Mouse (Mus musculus): ENCODE measurements at regions not wholly inside any gene's neighbourhood (a gene's known extent, or its start where the extent isn't known, plus 50 kb on each side); places are given as distances from the start of the nearest gene placed in this dataset.

GRCm38 (mm10) chr5:133569096-133569495 lies 530.4 kb upstream of the Castor2 start:
- Histone ChIP-seq H3K4me3 (no peak overlapping the region), H3K9me3 (no peaks in the 10 kb centered on the region), H3K27ac (replicated peaks) (no peak overlapping the region), H3K36me3 (no peaks in the 10 kb centered on the region), H3K4me2 (no peak overlapping the region), H3K4me1 (replicated peaks) (peaks cover 11% of the 10 kb centered on the region; the same call in 1 of the 2 replicates), H3K27me3 (no peaks in the 10 kb centered on the region), H3K9ac (no peak overlapping the region)
- no peak for ATAC-seq (ENCODE audit: low FRiP score, low read depth)
- WGBS: 87% methylated on average over 2 of the region's 2 CpGs

GRCm38 (mm10) chr5:133566506-133566905 lies 533.0 kb upstream of the Castor2 start:
- Histone ChIP-seq H3K27me3 (no peaks in the 10 kb centered on the region), H3K4me3 (no peak overlapping the region)

GRCm38 (mm10) chr5:133550657-133551056 lies 548.9 kb upstream of the Castor2 start:
- H3K9ac ChIP-seq: no peak overlapping the region
- no peak for ATAC-seq (ENCODE audit: low FRiP score, low read depth)
- H3K27me3 ChIP-seq: no peaks in the 10 kb centered on the region
- no peaks in the 10 kb centered on the region for H3K36me3 ChIP-seq
- 86% methylated on average over 7 of the region's 7 CpGs for WGBS
- H3K27ac ChIP-seq (replicated peaks): no peak overlapping the region
- H3K4me2 ChIP-seq: no peak overlapping the region
- H3K9me3 ChIP-seq: no peaks in the 10 kb centered on the region
- H3K4me1 ChIP-seq (replicated peaks): no peaks in the 10 kb centered on the region
- no peak overlapping the region for H3K4me3 ChIP-seq

More at GRCm38 (mm10) chr5:133566506-133566905, 533.0 kb upstream of the Castor2 start:
- Histone ChIP-seq H3K9ac (no peak overlapping the region), H3K4me1 (replicated peaks) (peaks cover 11% of the 10 kb centered on the region; the same call in 1 of the 2 replicates), H3K36me3 (no peaks in the 10 kb centered on the region), H3K4me2 (no peak overlapping the region), H3K9me3 (no peaks in the 10 kb centered on the region), H3K27ac (replicated peaks) (no peak overlapping the region)
- WGBS: 83% methylated on average over 4 of the region's 4 CpGs
- ATAC-seq (ENCODE audit: low FRiP score, low read depth): no peak

- Histone ChIP-seq H3K4me3 (no peak overlapping the region), H3K36me3 (no peaks in the 10 kb centered on the region), H3K9ac (no peak overlapping the region), H3K4me1 (replicated peaks) (no peaks in the 10 kb centered on the region), H3K4me2 (no peak overlapping the region), H3K9me3 (no peaks in the 10 kb centered on the region), H3K27me3 (no peaks in the 10 kb centered on the region), H3K27ac (replicated peaks) (no peak overlapping the region)
- ATAC-seq (ENCODE audit: low FRiP score, low read depth): no peak
Measured at GRCm38 (mm10) chr5:133542217-133542616, 557.3 kb upstream of the Castor2 start.

- ATAC-seq (ENCODE audit: low FRiP score, low read depth): no peak
- H3K27ac ChIP-seq (replicated peaks): no peak overlapping the region
- no peaks in the 10 kb centered on the region for H3K36me3 ChIP-seq
Measured at GRCm38 (mm10) chr5:133532678-133533077, 566.8 kb upstream of the Castor2 start.

GRCm38 (mm10) chr5:133505661-133506060 lies 593.9 kb upstream of the Castor2 start:
- WGBS: 57% methylated on average over 2 of the region's 2 CpGs
- Histone ChIP-seq H3K27me3 (no peaks in the 10 kb centered on the region), H3K4me3 (no peak overlapping the region), H3K4me2 (no peak overlapping the region), H3K36me3 (no peaks in the 10 kb centered on the region), H3K4me1 (replicated peaks) (no peaks in the 10 kb centered on the region), H3K27ac (replicated peaks) (no peak overlapping the region), H3K9me3 (no peaks in the 10 kb centered on the region), H3K9ac (no peak overlapping the region)
- no peak for ATAC-seq (ENCODE audit: low FRiP score, low read depth)

More at GRCm38 (mm10) chr5:133532678-133533077, 566.8 kb upstream of the Castor2 start:
- Histone ChIP-seq H3K4me3 (no peak overlapping the region), H3K27me3 (no peaks in the 10 kb centered on the region), H3K9me3 (no peaks in the 10 kb centered on the region), H3K9ac (no peak overlapping the region), H3K4me1 (replicated peaks) (no peaks in the 10 kb centered on the region), H3K4me2 (no peak overlapping the region)

- Histone ChIP-seq H3K9me3 (no peaks in the 10 kb centered on the region), H3K4me2 (no peak overlapping the region), H3K9ac (no peak overlapping the region), H3K27me3 (no peaks in the 10 kb centered on the region), H3K36me3 (no peaks in the 10 kb centered on the region), H3K4me1 (replicated peaks) (peaks cover 7% of the 10 kb centered on the region), H3K4me3 (no peak overlapping the region), H3K27ac (replicated peaks) (no peak overlapping the region)
- ATAC-seq (ENCODE audit: low FRiP score, low read depth): no peak
- WGBS: 32% methylated on average over 5 of the region's 5 CpGs
Measured at GRCm38 (mm10) chr5:133487806-133488290, 611.7 kb upstream of the Castor2 start.

- Histone ChIP-seq H3K9ac (no peak overlapping the region), H3K27me3 (no peaks in the 10 kb centered on the region), H3K4me2 (no peak overlapping the region), H3K4me1 (replicated peaks) (peaks cover 4% of the 10 kb centered on the region; the same call in 1 of the 2 replicates), H3K27ac (replicated peaks) (no peak overlapping the region), H3K4me3 (no peak overlapping the region), H3K9me3 (no peaks in the 10 kb centered on the region), H3K36me3 (no peaks in the 10 kb centered on the region)
- 40% methylated on average over 14 of the region's 14 CpGs for WGBS
- ATAC-seq (ENCODE audit: low FRiP score, low read depth): no peak
Measured at GRCm38 (mm10) chr5:133482291-133483086, 617.0 kb upstream of the Castor2 start.

- no peak overlapping the region for H3K27ac ChIP-seq (replicated peaks)
- H3K4me1 ChIP-seq (replicated peaks): peaks cover 3% of the 10 kb centered on the region; the same call in 1 of the 2 replicates
- no peak overlapping the region for H3K9ac ChIP-seq
- no peak overlapping the region for H3K4me3 ChIP-seq
- ATAC-seq (ENCODE audit: low FRiP score, low read depth): no peak
- 73% methylated on average over 6 of the region's 6 CpGs for WGBS
- no peaks in the 10 kb centered on the region for H3K27me3 ChIP-seq
- H3K4me2 ChIP-seq: no peak overlapping the region
- no peaks in the 10 kb centered on the region for H3K36me3 ChIP-seq
- H3K9me3 ChIP-seq: no peaks in the 10 kb centered on the region
Measured at GRCm38 (mm10) chr5:133479205-133479604, 620.3 kb upstream of the Castor2 start.

GRCm38 (mm10) chr5:133453349-133454049 lies 646.0 kb upstream of the Castor2 start:
- 0 out of 2 replicates have a peak overlapping the region, but pooled peaks have one; percentile 3 for H3K4me2 ChIP-seq
- H3K36me3 ChIP-seq: no peaks in the 10 kb centered on the region
- H3K4me3 ChIP-seq: no peak overlapping the region
- 42% methylated on average over 7 of the region's 7 CpGs for WGBS
- peaks cover 12% of the 10 kb centered on the region; the same call in 1 of the 2 replicates for H3K4me1 ChIP-seq (replicated peaks)
- no peaks in the 10 kb centered on the region for H3K9me3 ChIP-seq
- ATAC-seq (ENCODE audit: low FRiP score, low read depth): peak; percentile 88
- H3K27me3 ChIP-seq: no peaks in the 10 kb centered on the region
- H3K27ac ChIP-seq (replicated peaks): peak overlapping the region; percentile 42
- no peak overlapping the region for H3K9ac ChIP-seq

GRCm38 (mm10) chr5:133449926-133450325 lies 649.6 kb upstream of the Castor2 start:
- Histone ChIP-seq H3K27ac (replicated peaks) (no peak overlapping the region), H3K4me1 (replicated peaks) (peaks cover 12% of the 10 kb centered on the region; the same call in 1 of the 2 replicates), H3K4me3 (no peak overlapping the region), H3K9me3 (no peaks in the 10 kb centered on the region), H3K36me3 (no peaks in the 10 kb centered on the region), H3K4me2 (no peak overlapping the region), H3K9ac (no peak overlapping the region), H3K27me3 (no peaks in the 10 kb centered on the region)
- WGBS: 68% methylated on average over 3 of the region's 3 CpGs
- no peak for ATAC-seq (ENCODE audit: low FRiP score, low read depth)

GRCm38 (mm10) chr5:133400826-133401225 lies 698.7 kb upstream of the Castor2 start:
- Histone ChIP-seq H3K9ac (no peak overlapping the region), H3K9me3 (no peaks in the 10 kb centered on the region), H3K4me3 (no peak overlapping the region), H3K4me2 (no peak overlapping the region), H3K27me3 (no peaks in the 10 kb centered on the region), H3K4me1 (replicated peaks) (no peaks in the 10 kb centered on the region), H3K27ac (replicated peaks) (no peak overlapping the region), H3K36me3 (no peaks in the 10 kb centered on the region)
- WGBS: 41% methylated on average over 1 of the region's 1 CpGs
- ATAC-seq (ENCODE audit: low FRiP score, low read depth): no peak

Data from hindbrain, embryonic 15.5 days (tissue).